Mouse (Mus musculus) adrenal gland, postnatal 14 days (tissue): ENCODE data around the gene Srgap1. TPM values are rescaled to one million over a fixed set of nuclear protein-coding genes. Genes with fewer than 3 reads are reported as not detected.

ENCODE experiments used
- DNase-seq: peaks from one replicate; pipeline ENCODE4 v3.0.0; 2021; ENCODE audit warnings: mixed read lengths
- total RNA-seq: library from RNA; stranded (reverse); gene quantifications from 2 replicates; pipeline ENCODE4 v1.2.3, GENCODE M21; 2021

Srgap1 gene
- total RNA-seq, 1 experiment from 2014 or later: 5.1 TPM

DNA sequence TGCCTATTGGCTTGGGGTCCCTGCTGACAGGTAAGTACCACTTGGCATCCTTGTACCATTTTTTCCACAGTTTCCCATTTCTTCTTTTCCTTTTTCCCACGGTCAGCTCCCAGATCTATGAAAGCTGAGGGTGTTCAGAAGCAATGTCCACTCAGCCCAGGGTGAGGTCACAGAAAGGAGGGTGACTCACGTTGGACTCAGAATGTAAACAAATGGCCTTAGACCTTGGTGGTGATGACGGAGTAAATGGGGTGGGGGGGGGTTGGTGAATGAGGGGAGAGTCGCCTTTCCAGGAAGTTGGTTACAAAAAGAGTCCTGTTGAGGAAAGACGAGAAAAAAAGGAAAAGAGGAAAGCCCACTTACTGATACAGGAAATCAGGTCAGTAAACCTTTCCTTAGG is 224.4 kb downstream of the Srgap1 start:
- no peak for DNase-seq

DNA sequence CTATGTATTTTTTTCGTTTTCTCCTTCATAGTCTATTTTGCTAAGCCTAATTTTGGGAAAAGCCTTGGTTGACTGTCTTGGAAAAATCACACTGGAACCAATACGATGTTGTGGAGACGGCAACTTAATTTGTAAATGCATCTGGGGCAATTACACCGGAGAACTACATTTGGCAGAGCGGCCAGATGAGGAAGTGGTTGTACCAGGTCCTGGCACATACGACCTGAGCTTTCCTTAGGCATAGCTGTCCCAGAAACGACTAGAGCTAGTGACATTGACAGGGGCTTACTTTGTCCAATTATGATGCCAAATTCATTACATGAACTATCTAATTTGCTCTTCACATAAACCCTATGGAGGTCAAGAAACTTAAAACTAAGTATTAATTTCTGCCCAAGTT is 226.3 kb downstream of the Srgap1 start:
- DNase-seq: no peak

DNA sequence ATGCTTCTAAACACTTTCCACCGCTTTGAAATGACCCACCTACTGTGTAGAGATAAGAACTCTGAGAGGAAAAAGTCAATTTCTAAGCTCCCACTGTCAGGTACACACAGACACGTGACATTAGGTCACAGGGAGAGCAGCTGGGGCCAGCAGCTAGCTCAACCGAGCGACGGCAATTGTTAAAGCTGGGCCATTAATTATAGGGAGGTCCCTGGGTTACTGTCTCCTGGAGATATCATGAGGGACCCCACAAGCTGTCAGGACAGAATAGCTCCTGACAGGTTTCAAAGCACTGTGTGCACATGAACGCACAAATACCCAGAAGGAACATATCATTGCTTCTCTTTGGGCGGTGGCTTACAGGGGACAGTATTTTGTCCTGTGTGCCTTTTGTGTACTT is 229.1 kb downstream of the Srgap1 start:
- no peak for DNase-seq

DNA sequence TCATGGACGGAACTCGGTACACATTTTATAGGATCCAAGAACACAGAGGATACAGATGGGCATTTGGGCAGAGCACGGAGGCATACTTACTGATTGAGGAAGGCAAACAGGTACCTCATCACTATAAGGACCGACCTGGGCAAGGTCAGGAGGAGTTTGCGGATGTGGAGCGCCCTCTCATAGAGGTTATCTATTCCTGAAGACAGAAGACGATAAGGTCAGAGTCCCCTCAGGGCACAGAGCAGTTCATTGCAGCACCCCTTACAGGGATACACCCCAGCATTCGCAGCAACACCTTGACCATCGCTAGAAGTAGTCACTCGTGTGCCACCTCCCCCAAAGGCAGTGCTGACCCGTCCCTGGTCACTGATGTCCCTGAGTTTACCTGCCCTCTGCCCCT is 239.3 kb downstream of the Srgap1 start:
- no peak for DNase-seq

DNA sequence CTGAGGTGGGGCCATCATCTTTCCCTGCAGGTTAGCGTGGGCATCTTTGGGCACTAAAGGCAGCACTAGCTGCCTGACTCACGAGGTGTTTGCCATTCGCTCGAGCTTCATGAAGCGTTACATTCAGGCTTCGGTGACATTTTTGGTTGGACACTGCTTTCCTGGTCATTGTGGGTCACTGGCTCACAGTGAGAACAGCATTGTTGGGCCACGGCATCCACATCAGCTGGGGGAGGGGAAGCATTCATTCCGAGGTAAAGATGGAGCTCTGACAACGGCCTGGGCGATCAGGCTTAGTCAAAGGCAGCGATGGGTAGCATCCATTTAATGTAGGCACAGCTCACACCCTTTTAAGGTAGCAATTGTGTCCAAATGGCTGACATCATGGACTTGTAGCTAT is 240.3 kb downstream of the Srgap1 start:
- no peak for DNase-seq

DNA sequence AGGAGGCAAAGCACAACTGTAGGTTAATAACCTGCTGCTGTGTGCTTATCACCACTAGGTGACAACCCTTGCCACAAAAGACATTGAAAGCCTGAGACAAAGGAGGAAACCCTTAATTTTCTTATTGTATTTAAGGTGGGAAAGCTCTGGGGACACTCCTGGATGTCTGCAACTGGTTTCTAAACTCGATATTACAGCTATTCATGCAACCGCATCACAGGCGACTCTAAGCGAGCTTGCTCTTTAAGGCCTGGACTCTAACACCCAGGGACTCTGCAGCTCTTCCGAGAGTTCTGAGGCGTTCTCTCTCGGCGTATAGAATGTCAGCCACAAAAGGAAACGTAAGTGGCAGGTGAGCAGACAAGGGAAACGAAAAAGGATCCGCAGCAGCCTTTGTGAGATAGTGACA is 241.2 kb downstream of the Srgap1 start:
- DNase-seq: no peak

DNA sequence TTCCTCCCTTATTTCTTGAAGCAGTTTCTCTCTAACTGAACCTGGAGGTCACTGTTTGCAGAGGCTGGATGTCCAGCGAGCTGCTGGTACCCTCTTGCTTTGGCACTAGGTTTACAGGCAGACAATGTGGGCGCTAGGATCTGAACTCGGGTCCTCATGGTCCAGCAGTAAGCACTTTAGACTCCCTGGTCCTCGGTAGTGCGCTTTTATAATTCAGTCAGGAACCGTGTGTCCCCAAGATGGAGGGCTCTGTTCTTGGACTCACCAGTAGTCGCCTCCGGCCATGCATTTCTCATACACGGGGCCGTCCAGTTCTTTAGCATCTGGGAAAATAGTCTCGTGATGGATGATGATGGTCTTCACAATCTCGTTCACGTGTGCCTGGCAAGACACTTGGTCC is 242.6 kb downstream of the Srgap1 start:
- DNase-seq: no peak

DNA sequence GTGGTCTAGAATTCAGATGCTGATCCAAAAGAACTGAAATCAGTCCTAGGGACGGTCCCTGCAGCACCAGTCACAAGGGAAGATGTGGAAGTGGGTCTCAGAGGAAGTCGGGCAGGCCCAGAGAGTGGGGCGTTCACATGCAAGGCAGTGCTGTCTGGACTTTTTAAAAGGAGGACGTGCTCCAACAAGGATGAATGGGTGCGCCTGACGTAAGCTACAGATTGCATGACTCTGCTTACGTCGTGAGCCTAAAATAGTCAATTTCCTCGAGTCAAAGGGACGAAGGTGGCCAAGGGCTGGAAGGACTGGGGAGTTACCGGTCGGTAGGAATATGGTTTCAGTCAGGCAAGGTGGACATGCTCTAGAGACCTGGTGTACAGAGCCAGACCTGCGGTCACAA is 247.1 kb downstream of the Srgap1 start:
- DNase-seq: no peak

DNA sequence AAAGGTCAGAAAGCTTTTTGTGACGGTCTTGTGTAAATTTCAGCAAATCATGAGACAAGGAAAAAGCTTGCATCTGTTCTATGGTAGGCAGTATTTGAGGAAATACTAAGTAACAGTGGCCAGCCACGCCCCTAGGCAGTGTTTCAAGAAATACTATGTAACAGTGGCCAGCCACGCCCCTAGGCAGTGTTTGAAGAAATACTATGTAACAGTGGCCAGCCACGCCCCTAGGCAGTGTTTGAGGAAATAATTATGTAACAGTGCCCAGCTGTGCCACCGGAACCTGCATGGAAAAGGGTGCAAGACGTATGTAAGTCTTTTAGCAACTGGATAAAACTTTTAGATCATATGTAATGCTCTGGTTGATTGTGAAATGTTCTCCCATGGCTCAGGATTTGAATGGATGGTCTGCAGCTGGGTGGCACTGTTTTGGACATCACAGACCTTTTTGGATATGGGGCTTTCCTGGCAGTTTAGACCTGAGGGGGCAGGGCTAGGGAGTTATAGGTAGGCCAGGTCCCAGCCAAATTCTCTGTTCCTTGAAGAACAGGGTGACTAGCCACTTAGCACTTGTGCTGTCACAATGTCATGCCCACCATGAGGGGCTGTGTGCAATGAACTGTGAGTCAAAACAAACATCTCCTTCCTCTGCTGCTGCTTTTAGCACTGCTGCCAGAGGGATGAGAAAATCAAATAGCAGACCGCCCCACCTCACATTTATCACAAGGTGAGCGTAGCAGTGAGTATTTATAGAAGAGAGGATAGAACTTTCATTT is 250.9 kb downstream of the Srgap1 start:
- peak; percentile 22 for DNase-seq

DNA sequence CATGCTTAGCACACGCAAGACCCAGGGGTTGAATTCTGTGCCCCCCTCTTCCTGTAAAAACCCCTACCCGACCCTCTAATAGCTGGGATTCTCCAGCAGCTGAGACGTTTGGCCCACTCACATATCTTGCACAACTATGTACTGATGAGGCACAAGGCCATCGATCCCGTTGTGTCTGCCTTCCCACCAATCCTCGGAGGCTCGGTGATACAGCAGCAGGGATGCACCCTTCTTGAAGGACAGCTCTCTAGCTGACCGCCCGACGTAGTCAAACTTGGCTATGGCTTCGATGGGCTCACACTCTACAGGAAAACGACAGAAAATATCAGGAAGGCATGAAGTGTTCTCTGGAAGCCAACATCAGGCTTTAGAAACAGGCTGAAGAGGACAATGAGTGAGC is 252.6 kb downstream of the Srgap1 start:
- peak; percentile 14 for DNase-seq

DNA sequence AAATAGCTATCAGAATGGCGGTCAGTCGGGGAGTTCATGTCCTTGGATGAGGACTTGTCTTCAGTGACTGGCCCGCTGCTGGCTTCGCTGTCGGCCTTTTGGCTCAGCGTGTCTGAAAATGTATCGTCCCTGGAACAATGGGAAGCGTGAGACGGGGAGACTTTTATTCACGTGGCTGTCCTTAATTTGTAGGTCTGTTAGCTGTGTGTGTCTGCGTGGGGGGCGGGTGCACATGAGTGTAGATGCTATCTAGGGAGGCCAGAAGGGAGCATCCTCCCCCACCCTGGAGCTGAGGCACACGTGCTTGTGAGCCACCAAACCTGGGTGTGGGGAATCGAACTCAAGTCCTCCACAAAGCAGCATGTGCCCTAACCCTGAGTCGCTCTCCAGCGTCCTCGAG is 254.5 kb downstream of the Srgap1 start:
- no peak for DNase-seq

DNA sequence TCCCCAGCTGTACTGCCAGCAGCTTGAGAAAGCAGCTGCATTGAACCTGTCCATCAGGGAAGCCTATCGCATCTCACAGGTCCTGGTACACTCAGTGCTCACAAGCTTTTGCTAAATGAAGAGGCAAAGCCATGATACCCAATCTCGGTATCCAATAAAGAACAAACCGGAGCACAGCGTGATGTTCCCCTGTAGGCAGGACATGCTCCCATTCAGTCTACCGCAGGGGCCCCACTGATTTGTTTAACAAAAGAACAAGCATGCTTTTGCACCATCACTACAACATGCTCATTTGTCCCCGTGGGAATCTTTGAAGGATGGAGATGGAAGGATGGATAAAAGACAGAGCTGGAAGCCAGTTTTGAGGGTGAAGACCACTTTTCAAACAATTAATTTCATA is 257.0 kb downstream of the Srgap1 start:
- no peak for DNase-seq

DNA sequence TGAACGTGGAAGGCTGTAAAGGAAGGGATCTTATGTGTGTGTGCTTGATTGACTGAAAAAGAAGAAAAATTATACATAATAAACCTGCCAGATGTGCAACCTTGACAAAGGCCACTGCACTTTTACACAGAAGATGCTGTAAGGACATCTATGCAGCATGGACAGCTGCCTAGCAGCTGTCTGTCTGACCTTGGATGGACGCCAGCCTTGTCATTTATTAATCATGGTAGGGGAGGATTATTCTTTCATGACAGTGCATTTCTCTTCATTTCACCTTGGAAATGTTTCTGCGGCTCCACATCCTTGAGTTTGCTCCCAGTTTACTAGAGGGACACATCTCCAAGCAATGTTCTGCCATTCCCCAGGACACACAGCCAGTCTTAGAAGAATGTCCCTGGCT is 258.6 kb downstream of the Srgap1 start:
- DNase-seq: peak; percentile 82

DNA sequence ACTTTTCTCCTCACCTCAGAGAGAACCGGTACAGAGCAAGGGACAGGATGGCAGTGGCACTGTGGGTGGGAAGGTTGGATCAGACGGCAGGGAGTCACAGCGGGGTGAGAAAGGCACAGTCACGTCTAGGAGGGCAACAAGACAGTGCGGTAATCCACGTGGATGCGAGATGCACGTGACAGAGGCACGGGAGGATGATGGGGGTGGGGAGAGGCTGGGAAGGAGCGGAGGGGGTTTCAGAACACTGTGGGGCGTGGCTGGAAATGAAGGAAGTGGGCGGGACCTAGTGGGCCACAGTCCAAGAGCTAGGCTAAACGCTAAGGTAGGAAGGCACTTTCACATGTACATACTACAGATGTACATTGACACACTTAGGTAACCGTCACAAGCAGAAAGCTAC is 266.0 kb downstream of the Srgap1 start:
- no peak for DNase-seq

DNA sequence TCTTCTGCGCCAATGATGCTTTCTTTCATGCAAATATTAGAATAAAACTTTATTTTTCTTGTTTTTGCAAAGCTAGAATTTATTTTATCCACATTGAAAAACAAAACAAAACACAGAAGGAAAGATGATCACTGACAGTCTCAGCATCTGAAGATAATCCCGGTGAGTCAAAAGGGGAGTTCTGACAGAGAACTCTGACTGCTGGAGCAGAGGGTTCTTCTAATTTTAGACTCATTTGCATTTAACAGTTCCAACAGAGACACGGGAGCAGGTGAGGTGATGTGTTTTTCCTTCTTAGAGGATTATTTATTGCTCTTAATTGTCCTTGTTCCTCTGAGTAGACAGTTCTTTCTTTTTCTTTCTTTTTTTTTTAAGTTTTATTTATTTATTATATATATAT is 271.1 kb downstream of the Srgap1 start:
- DNase-seq: no peak

DNA sequence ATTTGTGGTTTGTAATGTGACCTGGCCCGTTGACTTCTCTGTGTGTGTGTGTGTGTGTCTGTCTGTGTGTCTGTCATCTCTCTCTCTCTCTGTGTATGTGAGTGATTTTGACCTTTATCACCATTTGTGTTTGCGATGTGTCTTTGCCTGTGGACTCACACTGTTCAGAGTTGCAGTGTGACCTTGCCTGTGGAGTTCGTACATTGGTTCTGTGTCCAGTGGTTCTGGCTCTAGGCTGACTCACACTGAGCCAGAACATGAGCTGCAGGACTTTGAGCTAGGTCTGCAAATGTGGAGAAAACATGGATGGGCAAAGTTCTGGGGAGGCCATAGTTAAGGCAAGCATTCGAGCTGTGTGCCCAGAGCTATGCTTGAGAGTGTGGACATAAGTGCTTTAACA is 273.3 kb downstream of the Srgap1 start:
- DNase-seq: no peak

DNA sequence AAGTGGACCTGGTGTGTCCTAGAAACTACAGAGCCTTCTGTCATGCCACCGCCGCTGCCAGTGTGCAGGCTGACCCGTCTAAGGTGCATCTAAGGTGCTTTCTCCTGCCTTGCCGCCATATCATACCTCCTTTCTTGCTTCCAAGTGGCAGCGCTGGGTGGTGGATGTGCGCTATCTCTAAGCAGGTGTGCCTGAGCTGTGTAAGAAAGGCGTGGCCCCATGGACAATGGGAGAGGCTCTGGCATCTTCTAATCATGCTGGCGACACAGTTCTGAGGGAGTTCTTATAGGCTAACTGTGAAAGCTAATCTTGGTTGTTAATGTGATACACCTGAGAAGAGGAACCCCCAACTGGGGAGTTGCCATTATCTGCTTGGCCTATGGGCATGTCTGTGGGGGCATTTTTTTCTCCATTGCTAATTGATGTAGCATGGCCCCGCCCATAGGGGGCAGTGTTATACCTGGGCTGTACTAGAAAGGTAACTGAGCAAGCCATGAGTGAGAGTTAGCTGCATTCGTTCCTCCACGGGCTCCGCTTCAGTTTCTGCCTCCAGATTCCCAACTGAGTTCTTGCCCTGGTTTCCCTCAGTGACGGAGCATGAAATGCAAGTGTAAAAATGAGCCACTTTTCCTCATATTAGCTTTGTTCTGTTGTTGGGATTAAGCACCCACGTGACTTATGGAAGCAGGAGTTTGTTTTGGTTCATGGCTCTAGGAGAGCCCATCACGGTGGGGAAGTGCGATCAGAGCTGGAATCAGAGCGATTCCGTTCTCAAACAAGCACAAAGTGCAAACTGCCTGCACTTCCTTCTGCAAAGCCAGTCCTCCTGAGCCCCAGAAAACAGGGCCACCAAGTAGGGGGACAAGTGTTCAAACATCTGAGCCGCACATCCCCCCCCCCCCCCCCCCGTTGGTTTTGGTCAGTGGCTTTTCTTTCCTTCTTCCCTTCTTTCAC is 276.2 kb downstream of the Srgap1 start:
- peak; percentile 47 for DNase-seq

DNA sequence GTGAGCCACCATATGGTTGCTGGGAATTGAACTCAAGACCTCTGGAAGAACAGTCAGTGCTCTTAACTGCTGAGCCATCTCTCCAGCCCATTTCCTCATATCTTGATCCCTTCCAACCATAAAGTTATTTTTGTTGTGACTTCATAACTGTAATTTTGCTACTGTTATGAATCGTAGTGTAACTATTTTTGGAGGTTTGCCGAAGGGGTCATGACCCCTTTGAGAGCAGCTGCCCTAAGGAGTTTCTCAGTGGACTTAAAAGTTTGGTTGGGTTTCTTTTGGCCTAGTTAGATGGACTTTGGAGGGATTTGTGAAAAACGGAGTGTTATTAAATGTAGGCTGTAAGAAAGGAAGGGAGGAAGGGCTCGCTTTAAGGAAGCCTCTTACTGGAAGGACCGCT is 277.4 kb downstream of the Srgap1 start:
- DNase-seq: no peak

DNA sequence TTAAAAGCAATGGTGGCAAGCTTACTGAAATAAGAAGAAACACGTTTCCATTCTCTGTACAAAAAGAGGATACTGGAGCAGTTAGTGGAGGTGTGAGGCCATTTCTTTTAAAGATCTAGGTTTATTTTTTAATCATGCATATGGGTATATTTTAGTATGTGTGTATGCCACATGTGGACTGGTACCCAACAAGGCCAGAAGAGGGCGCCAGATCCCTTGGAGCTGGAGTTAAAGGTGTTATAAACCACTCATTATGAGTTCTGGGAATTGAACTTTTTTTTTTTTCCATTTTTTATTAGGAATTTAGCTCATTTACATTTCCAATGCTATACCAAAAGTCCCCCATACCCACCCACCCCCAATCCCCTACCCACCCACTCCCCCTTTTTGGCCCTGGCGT is 279.8 kb downstream of the Srgap1 start:
- DNase-seq: peak; percentile 63

DNA sequence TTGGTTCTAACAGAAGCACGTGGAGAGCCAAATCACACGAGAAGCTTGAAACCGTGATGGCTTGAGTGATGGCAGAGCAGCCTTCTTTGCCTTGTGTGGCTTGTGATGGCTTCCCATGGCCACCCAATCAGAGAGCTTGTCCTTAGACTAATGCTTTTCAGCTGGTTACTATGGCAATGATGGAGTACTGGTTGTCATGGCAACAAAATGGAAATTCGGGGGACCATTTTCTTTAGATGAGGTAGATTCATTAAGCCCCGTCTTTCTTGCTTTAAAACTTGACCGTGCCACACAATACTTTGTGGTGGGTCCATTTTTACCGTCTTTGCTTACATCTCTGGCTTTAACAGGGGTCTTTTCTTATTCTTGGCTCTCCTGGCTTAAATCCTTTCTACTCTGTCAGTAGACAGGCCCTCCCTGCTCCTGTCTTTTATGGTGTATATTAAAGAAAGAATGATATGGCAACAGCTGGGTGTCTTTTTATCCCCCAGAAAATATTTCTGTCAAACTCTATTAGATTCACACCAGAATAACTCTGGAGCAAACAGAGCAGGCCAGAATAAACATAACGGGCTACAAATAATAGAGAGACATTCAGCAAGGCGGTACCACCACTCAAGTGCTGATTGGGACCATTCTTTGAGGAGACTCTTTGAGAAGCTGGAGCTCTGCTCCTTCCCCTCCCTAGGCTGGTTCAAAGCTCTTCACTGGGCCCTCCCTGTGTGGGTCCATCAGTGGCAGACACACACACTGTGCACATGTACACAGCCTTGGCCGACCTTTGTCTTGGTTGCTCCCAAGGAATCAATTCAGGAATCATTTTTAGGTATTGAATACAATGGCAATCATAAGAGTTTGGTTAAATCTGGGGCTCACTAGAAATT is 281.7 kb downstream of the Srgap1 start:
- DNase-seq: no peak

DNA sequence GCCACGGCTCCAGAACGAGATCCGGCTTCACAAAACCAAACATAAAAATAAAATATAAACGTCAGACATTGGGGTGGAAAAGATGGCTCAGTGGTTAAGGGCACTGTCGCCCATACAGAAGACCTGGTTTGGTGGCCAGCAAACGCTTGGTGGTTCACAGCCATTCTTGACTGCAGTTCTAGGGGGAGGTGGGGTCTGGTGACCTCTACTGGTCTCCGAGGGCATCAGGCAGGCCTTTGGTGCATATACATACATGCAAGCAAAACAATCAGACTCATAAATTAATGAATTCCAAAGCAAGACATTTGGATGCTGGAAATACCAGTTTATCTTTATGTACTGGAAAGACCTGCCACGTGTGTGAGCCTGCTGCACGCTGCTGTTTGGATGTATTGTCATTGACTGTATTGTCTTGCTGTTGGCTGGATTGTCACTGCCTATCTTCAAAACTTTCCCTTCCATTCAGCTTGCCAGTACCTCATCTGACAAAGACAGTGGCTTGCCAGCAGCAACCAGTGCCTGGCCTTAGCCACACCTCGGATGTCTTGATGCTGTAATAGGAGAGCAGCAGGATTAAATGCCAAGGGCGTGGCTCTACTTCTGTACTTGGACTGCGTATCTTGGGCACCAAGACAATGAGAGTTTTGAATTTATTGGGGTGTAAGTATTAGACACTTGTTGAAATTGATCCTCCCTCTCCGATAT is 282.5 kb downstream of the Srgap1 start:
- DNase-seq: no peak

DNA sequence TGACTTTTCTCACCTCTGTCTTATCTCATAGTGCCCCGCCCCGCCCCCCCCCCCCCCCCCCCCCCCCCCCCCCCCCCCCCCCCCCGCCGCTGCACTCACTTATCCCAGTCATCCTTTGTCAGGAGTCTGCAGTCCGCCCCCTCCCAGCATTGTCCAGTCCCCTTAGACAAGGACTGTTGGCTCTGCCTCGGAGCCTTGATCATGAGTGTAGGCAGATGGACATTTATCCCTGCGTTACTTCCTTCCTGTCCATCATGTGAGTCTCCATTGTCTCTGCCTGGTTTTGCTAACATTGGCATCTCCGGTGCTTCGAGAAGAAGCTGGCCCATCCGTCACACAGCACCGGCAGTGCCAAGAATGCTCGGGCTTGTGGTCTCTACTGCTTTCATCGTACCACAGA is 283.9 kb downstream of the Srgap1 start:
- DNase-seq: no peak
